Mouse (Mus musculus) C2C12 (cell line): ENCODE results near the gene Zfp882.

Experiments
- CTCF ChIP-seq: IDR thresholded peaks from one replicate; pipeline ENCODE4 v1.5.1; 2011; ENCODE audit not compliant: control insufficient read depth, insufficient read depth, insufficient read length
- FOSL1 ChIP-seq: IDR thresholded peaks from one replicate; pipeline ENCODE4 v1.8.0; 2011; ENCODE audit warnings: mild to moderate bottlenecking, low read length; ENCODE audit not compliant: poor library complexity, insufficient read depth, severe bottlenecking
- MAX ChIP-seq: IDR thresholded peaks from one replicate; pipeline ENCODE4 v1.6.1; 2011; ENCODE audit warnings: mild to moderate bottlenecking, control low read depth
- MYOD1 ChIP-seq: IDR thresholded peaks from one replicate; pipeline ENCODE4 v1.6.1; 2011; ENCODE audit warnings: low read depth; ENCODE audit not compliant: control insufficient read depth, insufficient read length
- MYOG ChIP-seq: IDR thresholded peaks from one replicate; pipeline ENCODE4 v1.6.1; 2011; ENCODE audit not compliant: control insufficient read depth, insufficient read length; ENCODE audit errors: extremely low read depth
- USF1 ChIP-seq: IDR thresholded peaks from one replicate; pipeline ENCODE4 v1.6.1; 2011; ENCODE audit warnings: low read depth, mild to moderate bottlenecking, control low read depth, moderate library complexity

GRCm38 (mm10) chr8:71965166-71965565 is 56.8 kb downstream of the Zfp882 start:
- TF ChIP-seq CTCF (no peak), MYOD1 (no peak), USF1 (no peak), MAX (no peak), MYOG (no peak), FOSL1 (no peak)
